Mouse (Mus musculus): Measurements from ENCODE around the gene Aimp1. TPM values are rescaled to one million over a fixed set of nuclear protein-coding genes. Genes with fewer than 3 reads are reported as not detected.

Aimp1 gene
- total and polyA plus RNA-seq, 2 experiments: 9.8 to 37.7 TPM

GRCm38 (mm10) chr3:132629601-132630239, 54.5 kb downstream of the Aimp1 start, which contains the start of gene Gimd1:
Gene Gimd1, plus strand, starts transcription at chr3:132629820.
- TF ChIP-seq POLR2A (IDR thresholded peaks at IDR 0.05; ENCODE audit: extremely low read depth, insufficient read depth, low read length) (no peak), CTCF (IDR thresholded peaks at IDR 0.05; ENCODE audit: low read depth, low read length) (no peak)
- Histone ChIP-seq H3K36me3 (ENCODE audit: control insufficient read depth, insufficient read depth, low read length) (no peaks in the 10 kb centered on the region), H3K4me3 (ENCODE audit: insufficient read depth, low read depth, low read length) (peak within 1 kb of the TSS; percentile 55), H3K4me1 (ENCODE audit: control insufficient read depth, insufficient read depth, low read length) (no peaks in the 10 kb centered on the region), H3K79me2 (ENCODE audit: control insufficient read depth, insufficient read depth, low read length) (peaks cover 2% of the 10 kb centered on the region; the same call in 1 of the 2 replicates), H3K27ac (replicated peaks; ENCODE audit: insufficient read depth, low read depth, low read length) (0 out of 2 replicates have a peak within 1 kb of the TSS, but pooled peaks have one; percentile 36), H3K27me3 (ENCODE audit: control insufficient read depth, insufficient read depth, low read length) (no peaks in the 10 kb centered on the region), H3K9ac (ENCODE audit: low read depth, low read length) (0 out of 2 replicates have a peak within 1 kb of the TSS, but pooled peaks have one; percentile 54)
- DNase-seq (ENCODE audit: extremely low read depth, low read depth, low spot score): peak; percentile 81
- 20% methylated on average over 11 of the region's 11 CpGs for WGBS

GRCm38 (mm10) chr3:132628741-132629140, 55.4 kb downstream of the Aimp1 start:
- H3K4me3 ChIP-seq (ENCODE audit: insufficient read depth, low read depth, low read length): no peak overlapping the region
- H3K79me2 ChIP-seq (ENCODE audit: control insufficient read depth, insufficient read depth, low read length): no peaks in the 10 kb centered on the region
- H3K4me1 ChIP-seq (ENCODE audit: control insufficient read depth, insufficient read depth, low read length): no peaks in the 10 kb centered on the region
- H3K36me3 ChIP-seq (ENCODE audit: control insufficient read depth, insufficient read depth, low read length): no peaks in the 10 kb centered on the region
- TF ChIP-seq POLR2A (IDR thresholded peaks at IDR 0.05; ENCODE audit: extremely low read depth, insufficient read depth, low read length): no peak
- no peak for TF ChIP-seq CTCF (IDR thresholded peaks at IDR 0.05; ENCODE audit: low read depth, low read length)
- H3K9ac ChIP-seq (ENCODE audit: low read depth, low read length): no peak overlapping the region
- DNase-seq (ENCODE audit: extremely low read depth, low read depth, low spot score): no peak
- H3K27ac ChIP-seq (replicated peaks; ENCODE audit: insufficient read depth, low read depth, low read length): no peak overlapping the region
- WGBS: 47% methylated on average over 8 of the region's 8 CpGs
- H3K27me3 ChIP-seq (ENCODE audit: control insufficient read depth, insufficient read depth, low read length): no peaks in the 10 kb centered on the region

Other genes starting within 250 kb of the Aimp1 start
- gene Gimd1, start 54.5 kb downstream of the Aimp1 start, total RNA-seq (2014; rRNA removed): 5.3 and 9.1 TPM in 2 replicates
- gene Gimd1, start 54.5 kb downstream of the Aimp1 start, polyA plus RNA-seq (2012; rRNA removed): 2.2 and 3.6 TPM in 2 replicates
- gene Tbck, start 226 bp downstream of the Aimp1 start, total RNA-seq (2014; rRNA removed): 10.5 and 10.7 TPM in 2 replicates
- gene Tbck, start 226 bp downstream of the Aimp1 start, polyA plus RNA-seq (2012; rRNA removed): 2.5 and 2.7 TPM in 2 replicates